Mouse (Mus musculus) left cerebral cortex, postnatal 36 days (tissue): Measurements from ENCODE around the gene Gsdmc4. TPM values are rescaled to one million over a fixed set of nuclear protein-coding genes. Genes with fewer than 3 reads are reported as not detected.

Experiments used
- total RNA-seq, 2 experiments: library from RNA; stranded (reverse); gene quantifications; 2 replicates each; pipeline ENCODE4 v1.2.3; 2021

Gsdmc4 gene
- total RNA-seq, 2 experiments from 2014 or later, result not detected

Other genes starting within 250 kb of the Gsdmc4 start
- not detected for gene Gsdmc2, start 67.1 kb downstream of the Gsdmc4 start, total RNA-seq
- not detected for gene Gsdmc3, start 33.7 kb downstream of the Gsdmc4 start, total RNA-seq
- gene Fam49b, start 148.2 kb upstream of the Gsdmc4 start, total RNA-seq, result 100 to 1,000 TPM; 178 to 186 TPM